Mouse (Mus musculus) MEL (cell line): Measurements from ENCODE around the gene Tmem248.

Experiments used
- CTCF ChIP-seq, 3 experiments: IDR thresholded peaks in 2 of 3; conservative IDR thresholded peaks in 1 of 3; 2 replicates each; pipeline ENCODE4 v1.5.1; 2011 to 2012; ENCODE audit warnings: low read length in 3 of 3, low read depth in 2 of 3, mild to moderate bottlenecking in 2 of 3, improper control_type of control experiment in 1 of 3, inconsistent platforms in 1 of 3, mixed read lengths in 1 of 3, moderate library complexity in 1 of 3; ENCODE audit not compliant: control insufficient read depth in 1 of 3, insufficient read depth in 1 of 3, poor library complexity in 1 of 3, severe bottlenecking in 1 of 3
- EP300 ChIP-seq, 2 experiments: IDR thresholded peaks; 2 replicates each; pipeline ENCODE4 v1.6.1; 2011; ENCODE audit warnings: improper control_type of control experiment in 2 of 2, low read length in 2 of 2, low read depth in 1 of 2, mild to moderate bottlenecking in 1 of 2
- ETS1 ChIP-seq: IDR thresholded peaks from 2 replicates; pipeline ENCODE4 v1.6.1; 2012; ENCODE audit warnings: low read depth, mild to moderate bottlenecking, inconsistent platforms, low read length, improper control_type of control experiment, moderate library complexity
- MAFK ChIP-seq: IDR thresholded peaks from 2 replicates; pipeline ENCODE4 v1.6.1; 2011; ENCODE audit warnings: low read depth, mild to moderate bottlenecking, low read length, improper control_type of control experiment, borderline replicate concordance
- MAX ChIP-seq: IDR thresholded peaks from 2 replicates; pipeline ENCODE4 v1.6.1; 2011; ENCODE audit warnings: low read length, improper control_type of control experiment
- POLR2A ChIP-seq, 2 experiments: IDR thresholded peaks; 2 replicates each; pipeline ENCODE4 v1.6.1; 2011 to 2012; ENCODE audit warnings: low read length in 2 of 2, mild to moderate bottlenecking in 2 of 2, control low read depth in 1 of 2, improper control_type of control experiment in 1 of 2, low read depth in 1 of 2, moderate library complexity in 1 of 2; ENCODE audit not compliant: control insufficient read depth in 1 of 2, insufficient read depth in 1 of 2, poor library complexity in 1 of 2
- RAD21 ChIP-seq: IDR thresholded peaks from 2 replicates; pipeline ENCODE4 v1.6.1; 2011; ENCODE audit warnings: mild to moderate bottlenecking, low read depth, low read length, improper control_type of control experiment
- ZNF384 ChIP-seq: IDR thresholded peaks from 2 replicates; pipeline ENCODE4 v1.6.1; 2012; ENCODE audit warnings: low read depth, mild to moderate bottlenecking, inconsistent platforms, low read length, improper control_type of control experiment

DNA sequence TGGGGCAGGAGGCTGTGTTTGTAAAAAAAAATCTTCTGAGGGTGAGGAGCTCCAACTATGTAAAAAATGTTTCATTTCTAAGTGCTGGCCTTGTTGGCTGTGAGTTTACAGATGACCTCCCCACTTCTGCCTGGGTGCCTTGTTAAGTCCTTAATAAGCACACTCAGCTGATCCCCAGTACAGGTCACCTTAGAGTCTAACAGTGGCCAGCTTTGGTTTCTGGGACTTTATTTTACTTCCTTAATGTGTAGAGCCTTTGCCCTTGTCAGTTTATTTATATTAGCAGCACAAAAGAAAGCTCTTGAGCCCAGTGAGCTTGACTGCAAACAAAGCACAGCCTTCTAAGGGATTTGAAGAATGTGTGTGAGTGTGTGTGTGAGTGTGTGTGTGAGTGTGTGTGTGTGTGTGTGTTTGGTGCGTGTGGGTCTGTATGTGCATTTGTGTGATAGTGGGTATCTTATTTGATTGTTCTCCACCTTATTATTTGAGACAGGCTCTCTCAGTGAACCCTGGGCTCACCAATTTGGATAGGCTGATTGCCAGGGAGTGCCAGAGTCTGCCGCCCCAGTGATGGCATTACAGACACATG is 24.4 kb upstream of the Tmem248 start:
- no peak for TF ChIP-seq EP300 (IDR thresholded peaks at IDR 0.05; ENCODE audit: low read depth in 1 of 2, low read length in 2 of 2)
- TF ChIP-seq MAFK, result no peak
- TF ChIP-seq CTCF (IDR thresholded peaks at IDR 0.05 in 2 of 3, conservative IDR thresholded peaks at IDR 0.05 in 1 of 3; ENCODE audit: control insufficient read depth in 1 of 3, insufficient read depth in 1 of 3, low read depth in 2 of 3, low read length in 3 of 3, poor library complexity in 1 of 3, severe bottlenecking in 1 of 3), result no peak
- no peak for TF ChIP-seq POLR2A (IDR thresholded peaks at IDR 0.05; ENCODE audit: control insufficient read depth in 1 of 2, insufficient read depth in 1 of 2, low read depth in 1 of 2, low read length in 2 of 2, poor library complexity in 1 of 2)
- no peak for TF ChIP-seq ETS1
- no peak for TF ChIP-seq RAD21
- TF ChIP-seq ZNF384, result no peak
- no peak for TF ChIP-seq MAX
